Mouse (Mus musculus): ENCODE results near the gene Eif3i. TPM values are rescaled to one million over a fixed set of nuclear protein-coding genes. Genes with fewer than 3 reads are reported as not detected.

Eif3i gene
- polyA plus RNA-seq, 1 experiment = 350 TPM

GRCm38 (mm10) chr4:129625029-129625370 is 24.6 kb upstream of the Eif3i start:
- Histone ChIP-seq H3K27ac (ENCODE audit: control insufficient read depth, insufficient read depth, low read length) (peak overlapping the region; percentile 89), H3K36me3 (ENCODE audit: control insufficient read depth, insufficient read depth, low read length) (peaks cover 26% of the 10 kb centered on the region), H3K27me3 (ENCODE audit: control insufficient read depth, insufficient read depth, low read length) (no peaks in the 10 kb centered on the region), H3K4me3 (ENCODE audit: control insufficient read depth, insufficient read depth, low read length) (peak overlapping the region; percentile 42), H3K4me1 (replicated peaks; ENCODE audit: control insufficient read depth, insufficient read depth, low read length) (peaks cover 27% of the 10 kb centered on the region)
- TF ChIP-seq POLR2A (IDR thresholded peaks at IDR 0.05; ENCODE audit: control insufficient read depth, extremely low read depth, insufficient read depth, low read length, poor library complexity) = no peak
- TF ChIP-seq CTCF (IDR thresholded peaks at IDR 0.05; ENCODE audit: borderline replicate concordance, control insufficient read depth, extremely low read depth, insufficient read depth, low read length, poor library complexity) = no peak
- peak; percentile 64 for DNase-seq
- 2% methylated on average over 6 of the region's 6 CpGs for WGBS

- DNase-seq = peak; percentile 84
- Histone ChIP-seq H3K36me3 (ENCODE audit: control insufficient read depth, insufficient read depth, low read length) (peaks cover 21% of the 10 kb centered on the region), H3K27ac (ENCODE audit: control insufficient read depth, insufficient read depth, low read length) (peak overlapping the region; percentile 98), H3K4me3 (ENCODE audit: control insufficient read depth, insufficient read depth, low read length) (peak overlapping the region; percentile 42), H3K4me1 (replicated peaks; ENCODE audit: control insufficient read depth, insufficient read depth, low read length) (peaks cover 27% of the 10 kb centered on the region), H3K27me3 (ENCODE audit: control insufficient read depth, insufficient read depth, low read length) (no peaks in the 10 kb centered on the region)
- under 1% methylated on average over 18 of the region's 18 CpGs for WGBS
- TF ChIP-seq CTCF (IDR thresholded peaks at IDR 0.05; ENCODE audit: borderline replicate concordance, control insufficient read depth, extremely low read depth, insufficient read depth, low read length, poor library complexity) (peak; percentile 48; the same call in 1 of the 2 replicates), POLR2A (IDR thresholded peaks at IDR 0.05; ENCODE audit: control insufficient read depth, extremely low read depth, insufficient read depth, low read length, poor library complexity) (peak; percentile 83)
These were observed 24.0 kb upstream of the Eif3i start for GRCm38 (mm10) chr4:129624281-129625028.

GRCm38 (mm10) chr4:129623681-129624091 is 23.2 kb upstream of the Eif3i start, which contains the start of gene Ccdc28b:
Gene Ccdc28b, minus strand, starts transcription at chr4:129623947.
- H3K27ac ChIP-seq (ENCODE audit: control insufficient read depth, insufficient read depth, low read length) = peak within 1 kb of the TSS; percentile 98
- H3K36me3 ChIP-seq (ENCODE audit: control insufficient read depth, insufficient read depth, low read length) = peaks cover 13% of the 10 kb centered on the region
- WGBS = 2% methylated on average over 10 of the region's 10 CpGs
- H3K27me3 ChIP-seq (ENCODE audit: control insufficient read depth, insufficient read depth, low read length) = no peaks in the 10 kb centered on the region
- H3K4me3 ChIP-seq (ENCODE audit: control insufficient read depth, insufficient read depth, low read length) = peak within 1 kb of the TSS; percentile 80
- H3K4me1 ChIP-seq (replicated peaks; ENCODE audit: control insufficient read depth, insufficient read depth, low read length) = peaks cover 30% of the 10 kb centered on the region
- TF ChIP-seq POLR2A (IDR thresholded peaks at IDR 0.05; ENCODE audit: control insufficient read depth, extremely low read depth, insufficient read depth, low read length, poor library complexity) (no peak), CTCF (IDR thresholded peaks at IDR 0.05; ENCODE audit: borderline replicate concordance, control insufficient read depth, extremely low read depth, insufficient read depth, low read length, poor library complexity) (no peak)
- DNase-seq = peak; percentile 46

- Histone ChIP-seq H3K27ac (ENCODE audit: control insufficient read depth, insufficient read depth, low read length) (peak overlapping the region; percentile 98), H3K36me3 (ENCODE audit: control insufficient read depth, insufficient read depth, low read length) (peaks cover 6% of the 10 kb centered on the region), H3K4me3 (ENCODE audit: control insufficient read depth, insufficient read depth, low read length) (peak overlapping the region; percentile 80), H3K27me3 (ENCODE audit: control insufficient read depth, insufficient read depth, low read length) (no peaks in the 10 kb centered on the region), H3K4me1 (replicated peaks; ENCODE audit: control insufficient read depth, insufficient read depth, low read length) (peaks cover 36% of the 10 kb centered on the region)
- TF ChIP-seq POLR2A (IDR thresholded peaks at IDR 0.05; ENCODE audit: control insufficient read depth, extremely low read depth, insufficient read depth, low read length, poor library complexity) = no peak
- no peak for TF ChIP-seq CTCF (IDR thresholded peaks at IDR 0.05; ENCODE audit: borderline replicate concordance, control insufficient read depth, extremely low read depth, insufficient read depth, low read length, poor library complexity)
- 25% methylated on average over 8 of the region's 8 CpGs for WGBS
- DNase-seq = no peak
These were observed 22.5 kb upstream of the Eif3i start for GRCm38 (mm10) chr4:129622803-129623535.

GRCm38 (mm10) chr4:129622120-129622802 is 21.8 kb upstream of the Eif3i start:
- DNase-seq = no peak
- H3K36me3 ChIP-seq (ENCODE audit: control insufficient read depth, insufficient read depth, low read length) = no peaks in the 10 kb centered on the region
- H3K27ac ChIP-seq (ENCODE audit: control insufficient read depth, insufficient read depth, low read length) = no peak overlapping the region
- WGBS = 93% methylated on average over 11 of the region's 11 CpGs
- H3K4me1 ChIP-seq (replicated peaks; ENCODE audit: control insufficient read depth, insufficient read depth, low read length) = peaks cover 36% of the 10 kb centered on the region
- H3K27me3 ChIP-seq (ENCODE audit: control insufficient read depth, insufficient read depth, low read length) = no peaks in the 10 kb centered on the region
- no peak for TF ChIP-seq POLR2A (IDR thresholded peaks at IDR 0.05; ENCODE audit: control insufficient read depth, extremely low read depth, insufficient read depth, low read length, poor library complexity)
- TF ChIP-seq CTCF (IDR thresholded peaks at IDR 0.05; ENCODE audit: borderline replicate concordance, control insufficient read depth, extremely low read depth, insufficient read depth, low read length, poor library complexity) = no peak
- H3K4me3 ChIP-seq (ENCODE audit: control insufficient read depth, insufficient read depth, low read length) = no peak overlapping the region

- no peaks in the 10 kb centered on the region for H3K27me3 ChIP-seq (ENCODE audit: control insufficient read depth, insufficient read depth, low read length)
- no peak for TF ChIP-seq POLR2A (IDR thresholded peaks at IDR 0.05; ENCODE audit: control insufficient read depth, extremely low read depth, insufficient read depth, low read length, poor library complexity)
- no peak for TF ChIP-seq CTCF (IDR thresholded peaks at IDR 0.05; ENCODE audit: borderline replicate concordance, control insufficient read depth, extremely low read depth, insufficient read depth, low read length, poor library complexity)
- H3K27ac ChIP-seq (ENCODE audit: control insufficient read depth, insufficient read depth, low read length) = no peak overlapping the region
- no peak overlapping the region for H3K4me3 ChIP-seq (ENCODE audit: control insufficient read depth, insufficient read depth, low read length)
- H3K4me1 ChIP-seq (replicated peaks; ENCODE audit: control insufficient read depth, insufficient read depth, low read length) = peaks cover 36% of the 10 kb centered on the region
- WGBS = 88% methylated on average over 8 of the region's 8 CpGs
- no peak for DNase-seq
- no peaks in the 10 kb centered on the region for H3K36me3 ChIP-seq (ENCODE audit: control insufficient read depth, insufficient read depth, low read length)
These were observed 20.9 kb upstream of the Eif3i start for GRCm38 (mm10) chr4:129621283-129621841.

Measured in thymus, adult 2 months (tissue).